Mouse (Mus musculus) T-helper 17 cell (primary cell): ENCODE measurements around the gene Arl6ip1.
"Not testable (repeated sequence)": the region's sequence is repeated elsewhere in the genome, so short reads cannot be mapped to it uniquely, and the experiment has no call there.

ENCODE experiments used
- in situ Hi-C, 2 experiments: fragments of 300-600 bp; cut with MboI, MseI; formaldehyde crosslinking; loops; 1 replicate in 1 of 2; 2 replicates in 1 of 2; pipeline ENCODE4 v1.15.1; 2025; ENCODE audit warnings: high pct_unique_total_duplicates in 2 of 2

The Arl6ip1 gene

GRCm38 (mm10) chr7:118129430-118130041 lies at the start of gene Arl6ip1:
Gene Arl6ip1 (minus strand): TSS chr7:118129662.
- in situ Hi-C loops: no loop called here

- in situ Hi-C loops: no loop called here
Measured at GRCm38 (mm10) chr7:118175821-118176355, 46.4 kb upstream of the Arl6ip1 start.

- in situ Hi-C loops: not testable (repeated sequence)
Measured at GRCm38 (mm10) chr7:118170125-118170524, 40.7 kb upstream of the Arl6ip1 start.

- in situ Hi-C loops: no loop called here
Measured at GRCm38 (mm10) chr7:118163006-118163405, 33.5 kb upstream of the Arl6ip1 start.

GRCm38 (mm10) chr7:118160121-118160520 lies 30.7 kb upstream of the Arl6ip1 start:
- in situ Hi-C loops: no loop called here

- in situ Hi-C loops: no loop called here
Measured at GRCm38 (mm10) chr7:118156461-118156860, 27.0 kb upstream of the Arl6ip1 start.

GRCm38 (mm10) chr7:118154150-118154549 lies 24.7 kb upstream of the Arl6ip1 start:
- in situ Hi-C loops: no loop called here

GRCm38 (mm10) chr7:118143602-118144001 lies 14.1 kb upstream of the Arl6ip1 start:
- in situ Hi-C loops: loop anchor here in 1 of 2 experiments (5.0 kb wide), 1 partner anchor 39 kb away; no protein-coding TSS in a partner anchor

- in situ Hi-C loops: loop anchor here in 1 of 2 experiments (5.0 kb wide), 1 partner anchor 39 kb away; no protein-coding TSS in a partner anchor
Measured at GRCm38 (mm10) chr7:118143123-118143522, 13.7 kb upstream of the Arl6ip1 start.

- in situ Hi-C loops: loop anchor here in 1 of 2 experiments (5.0 kb wide), 1 partner anchor 41 kb away; no protein-coding TSS in a partner anchor
Measured at GRCm38 (mm10) chr7:118141271-118141670, 11.8 kb upstream of the Arl6ip1 start.

GRCm38 (mm10) chr7:118135128-118135527 lies 5.7 kb upstream of the Arl6ip1 start:
- in situ Hi-C loops: loop anchor here in 1 of 2 experiments (5.0 kb wide), 1 partner anchor 567 kb away; no protein-coding TSS in a partner anchor

- in situ Hi-C loops: no loop called here
Measured at GRCm38 (mm10) chr7:118128925-118129429, 485 bp downstream of the Arl6ip1 start.

- in situ Hi-C loops: no loop called here
Measured at GRCm38 (mm10) chr7:118126219-118126875, 3.1 kb downstream of the Arl6ip1 start.

GRCm38 (mm10) chr7:118125736-118126135 lies 3.7 kb downstream of the Arl6ip1 start:
- in situ Hi-C loops: no loop called here

GRCm38 (mm10) chr7:118123512-118124411 lies 5.7 kb downstream of the Arl6ip1 start:
- in situ Hi-C loops: loop anchor here in 1 of 2 experiments (25.0 kb wide), 1 partner anchor 589 kb away; the partner anchor contains the start of genes Ccp110 and Gde1

- in situ Hi-C loops: loop anchor here in 1 of 2 experiments (25.0 kb wide), 1 partner anchor 590 kb away; the partner anchor contains the start of genes Ccp110 and Gde1
Measured at GRCm38 (mm10) chr7:118122235-118122634, 7.2 kb downstream of the Arl6ip1 start.

GRCm38 (mm10) chr7:118120654-118121053 lies 8.8 kb downstream of the Arl6ip1 start:
- in situ Hi-C loops: loop anchor here in 1 of 2 experiments (25.0 kb wide), 1 partner anchor 592 kb away; the partner anchor contains the start of genes Ccp110 and Gde1

GRCm38 (mm10) chr7:118119946-118120345 lies 9.5 kb downstream of the Arl6ip1 start:
- in situ Hi-C loops: loop anchor here (5.0 to 25.0 kb wide), 2 partner anchors 157 to 592 kb away; partner anchors contain the start of genes Ccp110 (in 1 of the 2) and Gde1 (in 1 of the 2)

- in situ Hi-C loops: loop anchor here (5.0 to 25.0 kb wide), 2 partner anchors 158 to 593 kb away; partner anchors contain the start of genes Ccp110 (in 1 of the 2) and Gde1 (in 1 of the 2)
Measured at GRCm38 (mm10) chr7:118119142-118119541, 10.3 kb downstream of the Arl6ip1 start.

GRCm38 (mm10) chr7:118118426-118118825 lies 11.0 kb downstream of the Arl6ip1 start:
- in situ Hi-C loops: loop anchor here (5.0 to 25.0 kb wide), 2 partner anchors 159 to 594 kb away; partner anchors contain the start of genes Ccp110 (in 1 of the 2) and Gde1 (in 1 of the 2)
